Mouse (Mus musculus): ENCODE measurements at regions not wholly inside any gene's neighbourhood (a gene's known extent, or its start where the extent isn't known, plus 50 kb on each side); places are given as distances from the start of the nearest gene placed in this dataset.

DNA sequence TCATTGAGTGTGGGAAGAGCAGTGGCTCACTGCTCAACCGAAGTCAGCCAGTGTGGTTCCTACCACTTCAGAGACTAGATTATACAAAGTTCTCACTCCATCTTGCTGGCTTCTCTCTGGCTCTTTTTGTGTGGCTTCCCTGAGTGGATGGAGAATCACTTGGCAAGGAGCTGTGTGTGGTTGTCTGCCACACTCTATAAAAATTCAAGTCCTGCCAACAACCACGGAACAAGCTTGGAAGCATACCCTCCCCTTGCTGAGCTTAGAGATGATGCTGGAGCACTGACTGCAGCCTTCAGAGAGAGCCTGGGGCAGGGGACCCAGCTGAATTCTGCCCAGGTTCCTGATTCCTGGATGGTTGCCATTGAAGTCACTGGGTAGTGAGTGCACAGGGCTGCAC is 156.3 kb upstream of the Sall1 start:
- DNase-seq (ENCODE audit: low spot score in 2 of 2), result no peak

DNA sequence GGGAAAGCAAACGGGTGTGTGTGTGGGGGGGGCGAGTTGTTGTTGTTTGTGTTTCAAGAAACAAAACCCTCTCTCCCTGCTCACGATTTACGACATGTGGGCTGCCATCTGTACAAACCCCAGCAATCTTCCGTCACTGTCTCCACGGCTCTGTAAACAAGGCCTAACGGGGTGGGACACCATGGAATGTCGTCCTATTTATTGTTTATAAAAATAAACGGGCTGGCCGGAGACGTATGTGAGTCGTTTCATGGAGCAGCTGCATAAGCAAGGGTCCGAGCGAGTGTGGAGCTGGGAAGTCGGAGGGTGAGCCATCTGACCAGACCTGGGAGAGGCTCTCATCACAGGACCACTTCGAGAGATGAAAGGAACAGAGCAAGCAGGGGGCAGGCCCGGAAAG is 141.4 kb upstream of the Sall1 start:
- no peak for DNase-seq (ENCODE audit: low spot score in 2 of 2)

DNA sequence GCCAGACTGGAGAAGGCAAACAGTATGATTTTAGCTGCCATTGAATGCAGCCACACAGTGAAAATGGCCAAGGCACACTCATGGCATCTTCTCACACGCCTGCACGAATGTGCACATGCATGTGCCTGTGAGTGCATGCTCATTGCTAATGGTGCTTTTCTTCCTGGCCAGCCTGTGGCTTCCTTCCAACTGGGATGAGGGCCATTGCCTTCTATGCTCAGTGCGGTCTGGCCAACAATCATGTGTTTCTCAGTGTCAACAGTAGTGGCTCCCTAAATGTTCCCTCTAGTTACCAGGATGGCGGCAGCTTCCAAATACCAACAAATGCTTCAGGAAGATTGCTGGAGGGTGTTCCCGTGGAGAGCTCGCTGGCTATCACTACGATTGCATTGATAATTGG is 131.7 kb upstream of the Sall1 start:
- no peak for DNase-seq (ENCODE audit: low spot score in 2 of 2)

DNA sequence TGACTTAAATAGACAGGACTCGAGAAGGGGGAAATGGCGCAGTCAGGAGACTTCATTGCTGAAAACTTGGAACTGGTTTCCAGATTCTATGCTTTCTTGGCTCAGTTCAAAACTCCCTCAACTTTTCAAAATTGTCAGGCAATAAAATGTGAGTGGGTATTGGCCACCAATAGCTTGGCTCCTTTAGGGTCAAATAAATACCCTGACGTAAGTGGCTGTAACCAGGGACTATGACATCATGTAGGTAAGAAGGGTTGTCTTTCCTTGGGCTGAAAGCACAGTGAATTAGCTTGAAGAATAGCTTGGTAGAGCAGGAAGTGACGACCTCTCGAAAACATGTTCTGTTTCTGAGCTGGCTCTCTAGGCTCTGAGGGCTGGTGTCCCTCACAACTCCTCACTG is 127.6 kb upstream of the Sall1 start:
- no peak for DNase-seq (ENCODE audit: low spot score in 2 of 2)

DNA sequence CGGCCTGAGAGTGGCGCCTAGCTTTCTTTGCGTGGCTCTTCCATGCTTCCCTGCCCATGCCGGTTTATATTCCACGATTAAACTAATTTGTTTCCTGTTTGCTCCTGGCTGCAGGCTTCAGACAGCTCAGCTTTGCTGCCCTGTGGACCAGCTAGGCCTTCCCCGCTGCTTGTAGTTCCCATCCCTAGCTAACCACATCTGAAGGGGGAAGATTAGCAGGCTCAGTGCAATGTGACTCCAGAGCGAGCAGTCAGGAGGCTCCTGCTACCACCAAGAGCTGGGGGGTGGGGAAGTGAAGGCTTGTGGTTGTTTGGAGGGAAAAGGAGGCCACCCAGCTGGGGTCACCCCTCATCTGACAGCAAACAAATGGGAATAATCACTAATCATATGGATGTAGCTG is 125.5 kb upstream of the Sall1 start:
- DNase-seq (ENCODE audit: low spot score in 2 of 2), result no peak

DNA sequence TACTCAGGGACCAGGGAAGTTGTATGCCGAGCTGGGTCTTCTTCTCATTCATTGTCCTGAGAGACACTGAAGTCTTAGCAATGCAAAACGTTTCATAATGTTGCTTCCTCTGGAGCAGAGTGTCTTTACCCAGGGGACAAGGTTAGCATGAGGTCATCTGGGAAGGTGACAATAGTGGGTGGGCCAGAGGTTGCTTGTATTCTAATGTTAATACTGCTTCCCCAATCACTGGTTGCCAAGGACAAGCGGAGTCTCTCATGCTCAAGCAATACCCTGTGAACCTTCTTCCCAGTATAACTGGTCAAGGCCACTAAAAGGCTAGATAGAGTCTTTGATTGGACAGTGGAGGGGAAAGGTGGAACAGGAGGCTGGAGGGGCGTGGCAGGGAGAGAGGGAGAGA is 123.1 kb upstream of the Sall1 start:
- DNase-seq (ENCODE audit: low spot score in 2 of 2), result no peak

DNA sequence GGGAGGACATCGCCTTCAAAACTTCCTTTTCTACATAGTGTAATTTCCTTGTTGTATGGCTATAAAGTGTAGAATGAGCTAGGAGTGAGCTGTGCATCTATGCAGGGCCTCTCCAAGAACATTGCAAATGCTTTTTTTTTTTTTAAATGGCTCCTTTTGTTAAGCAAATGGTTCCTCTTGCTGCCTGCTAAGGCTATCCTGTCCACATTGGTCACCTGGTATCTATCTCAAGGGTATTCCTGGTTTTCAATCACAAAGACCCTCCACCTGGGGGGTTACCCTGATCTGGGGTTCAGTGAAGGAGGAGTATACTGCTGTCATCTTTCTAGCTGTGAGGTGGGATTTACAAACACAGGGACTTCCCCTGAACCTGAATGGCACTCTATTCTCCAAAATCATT is 112.9 kb upstream of the Sall1 start:
- no peak for DNase-seq (ENCODE audit: low spot score in 2 of 2)

DNA sequence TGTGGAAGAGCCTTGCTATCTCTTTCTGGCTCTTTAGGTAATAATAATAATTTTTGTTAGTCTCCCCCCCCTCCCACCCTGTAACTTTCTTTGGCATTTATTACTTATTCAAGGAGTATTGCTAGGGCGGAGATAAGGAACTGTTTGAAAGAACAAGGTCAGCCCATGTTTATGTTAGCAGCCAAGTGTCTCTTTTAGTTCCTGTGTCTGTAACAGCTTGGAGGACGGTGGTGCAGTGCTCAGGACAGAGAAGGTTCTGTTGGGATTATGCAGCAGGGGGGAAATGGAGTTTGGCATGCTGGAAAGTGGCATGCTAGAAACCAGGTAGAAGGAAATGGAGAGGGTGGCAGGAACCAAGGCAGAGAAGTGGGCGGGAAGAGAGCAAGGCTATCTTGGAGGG is 109.6 kb upstream of the Sall1 start:
- DNase-seq (ENCODE audit: low spot score in 2 of 2), result no peak

DNA sequence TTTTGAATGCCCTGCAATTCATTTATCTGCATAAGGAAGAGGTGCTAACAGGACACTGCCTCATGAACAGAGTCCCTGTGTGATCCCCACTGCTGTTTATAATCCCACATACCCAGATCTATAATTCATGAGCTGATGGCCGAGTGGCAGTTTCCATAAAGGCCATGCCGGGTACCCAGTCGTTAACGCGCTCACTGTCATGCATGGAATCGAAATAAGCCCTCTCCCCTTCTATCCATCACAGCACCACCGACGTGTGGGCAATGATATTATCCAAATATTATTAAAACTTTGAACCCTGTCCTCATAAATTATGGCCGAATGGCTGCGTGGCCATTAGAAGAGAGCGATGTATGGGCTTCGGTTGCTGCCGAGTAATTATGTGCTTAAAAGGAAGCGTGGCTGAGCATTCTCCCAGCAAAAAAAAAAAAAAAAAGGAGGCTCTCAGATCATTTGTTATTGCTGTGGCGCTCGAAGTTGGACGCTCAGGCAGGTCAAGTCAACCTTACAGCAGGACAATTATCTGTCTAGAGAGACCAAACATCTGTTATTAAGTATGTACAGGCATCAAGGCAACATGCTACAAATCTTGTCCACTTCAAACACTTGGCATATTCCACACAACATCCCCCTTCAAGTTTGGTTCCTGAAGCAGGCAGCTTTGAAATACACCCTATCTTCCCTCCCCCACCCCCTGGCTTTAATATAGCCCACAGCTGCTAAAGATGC is 109.1 kb upstream of the Sall1 start:
- no peak for DNase-seq (ENCODE audit: low spot score in 2 of 2)

DNA sequence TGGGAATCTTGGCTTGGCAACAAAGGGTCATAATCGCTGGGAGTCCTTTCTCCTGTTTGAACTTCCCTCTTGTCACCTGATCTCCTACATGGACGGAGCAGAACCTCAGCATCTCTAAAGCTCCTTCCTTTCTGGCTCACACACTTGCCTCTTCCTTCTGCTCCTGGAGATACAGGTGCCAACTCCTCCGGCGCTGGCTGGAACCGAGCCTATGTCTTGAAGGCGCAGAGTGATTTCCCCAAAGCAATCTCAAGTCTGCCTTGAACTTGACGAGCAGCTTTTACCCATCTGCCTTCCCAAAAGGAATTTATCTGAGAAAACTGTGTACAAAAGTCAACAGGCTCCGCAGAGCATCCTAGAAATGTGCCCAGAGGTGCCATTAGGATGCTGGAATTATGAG is 108.4 kb upstream of the Sall1 start:
- no peak for DNase-seq (ENCODE audit: low spot score in 2 of 2)

DNA sequence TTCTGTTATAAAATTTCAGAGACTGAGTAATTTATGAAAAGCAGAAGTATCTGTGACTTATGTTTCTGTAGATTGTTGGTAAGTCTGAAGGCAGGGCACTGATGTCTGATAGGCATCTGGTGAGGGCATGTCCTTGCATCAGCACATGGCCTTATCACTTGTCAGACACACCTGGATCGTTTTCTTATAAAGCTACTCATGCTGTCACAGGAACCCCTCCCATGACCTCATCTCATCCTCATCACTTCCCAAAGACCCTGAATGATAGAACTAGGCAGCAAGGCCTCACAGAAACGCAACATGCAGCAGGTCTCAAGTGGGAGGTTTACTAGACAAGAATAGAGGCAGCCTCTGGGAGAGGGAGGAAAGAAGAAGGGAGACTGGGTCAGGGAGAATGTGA is 107.0 kb upstream of the Sall1 start:
- no peak for DNase-seq (ENCODE audit: low spot score in 2 of 2)

DNA sequence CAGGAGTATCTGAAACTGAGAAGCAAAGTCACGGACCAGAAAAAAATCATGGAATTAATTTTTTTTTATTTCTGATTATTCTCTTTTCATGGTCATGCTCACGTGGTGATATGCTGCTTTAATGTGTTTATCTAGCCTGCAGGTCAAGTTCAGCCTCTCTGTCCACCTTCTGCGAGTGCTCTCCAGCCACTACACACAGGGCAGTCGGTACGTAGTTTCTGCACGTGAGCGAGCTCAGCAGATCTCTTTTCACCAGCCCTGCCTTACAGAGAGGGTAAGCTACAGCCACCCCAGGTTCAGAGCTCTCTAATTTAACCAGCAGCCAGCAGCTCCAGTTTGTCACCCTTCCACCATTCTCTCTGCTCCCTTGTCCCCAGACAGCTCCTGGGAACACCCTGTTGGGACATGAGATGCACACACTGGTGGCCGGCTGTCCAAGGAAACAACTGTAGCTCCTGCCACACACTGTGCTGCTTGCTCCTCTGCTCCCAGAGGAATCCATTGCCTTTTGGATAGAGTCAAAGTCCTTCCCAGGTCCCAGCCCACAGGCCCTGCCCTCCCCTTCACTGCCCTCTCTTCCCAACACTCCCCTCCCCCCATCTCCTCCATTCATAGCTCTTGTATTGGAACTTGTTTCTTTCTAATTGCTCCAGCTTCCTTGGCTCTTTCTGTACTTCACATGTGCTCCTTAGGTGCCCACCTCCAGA is 97.7 kb upstream of the Sall1 start:
- no peak for DNase-seq (ENCODE audit: low spot score in 2 of 2)

DNA sequence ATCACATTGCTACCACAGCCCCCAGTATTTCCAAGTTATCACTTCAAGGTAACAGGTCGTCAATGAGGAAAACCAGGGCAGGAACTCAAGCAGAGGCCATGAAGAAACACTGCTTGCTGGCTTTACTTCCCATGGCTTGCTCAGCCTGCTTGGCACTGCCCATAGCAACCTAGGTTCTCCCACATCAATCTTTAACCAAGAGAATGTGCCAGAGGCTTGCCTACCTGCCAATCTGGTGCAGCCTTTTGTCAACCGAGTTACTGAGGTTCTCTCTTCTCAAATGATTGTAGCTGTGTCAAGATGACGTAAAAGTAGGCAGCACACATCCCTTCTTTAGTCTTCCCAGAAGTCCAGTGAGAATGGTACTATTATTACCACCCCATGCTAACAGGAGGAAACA is 95.9 kb upstream of the Sall1 start:
- DNase-seq (ENCODE audit: low spot score in 2 of 2), result no peak

DNA sequence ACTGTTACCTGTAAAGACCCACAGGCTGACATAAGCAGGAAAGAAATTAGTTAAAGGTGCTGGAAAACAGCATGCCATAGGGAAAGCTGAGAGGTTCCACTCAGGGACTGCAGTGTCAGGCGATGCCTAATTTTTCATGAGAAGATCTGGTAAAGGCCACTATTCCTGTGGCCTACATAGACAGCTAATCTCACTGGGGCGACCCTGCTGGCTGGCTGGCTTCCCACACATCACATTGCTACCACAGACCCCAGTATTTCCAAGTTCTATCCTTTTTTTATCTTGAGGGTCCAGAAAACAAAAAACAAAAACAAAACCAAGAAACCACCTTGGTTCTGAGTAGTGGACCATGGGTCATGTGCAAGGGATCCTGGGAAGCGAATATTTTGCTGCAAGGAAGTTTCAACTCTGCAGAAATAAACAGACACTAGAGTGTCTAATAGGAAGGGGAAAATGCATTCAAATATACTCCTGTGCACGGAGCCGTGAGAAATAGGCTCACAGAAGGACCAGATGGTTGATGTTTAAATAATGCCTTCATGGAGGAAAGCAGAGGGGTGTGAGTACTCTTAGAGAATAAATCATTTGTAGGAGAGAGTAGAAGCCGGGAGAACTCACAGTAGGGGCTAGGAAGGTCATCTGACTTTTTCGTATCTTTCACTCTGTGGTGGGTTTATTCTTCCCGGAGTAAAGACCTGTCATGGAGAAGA is 94.6 kb upstream of the Sall1 start:
- peak in 1 of 2 experiments; percentile 25 for DNase-seq (ENCODE audit: low spot score in 2 of 2)

DNA sequence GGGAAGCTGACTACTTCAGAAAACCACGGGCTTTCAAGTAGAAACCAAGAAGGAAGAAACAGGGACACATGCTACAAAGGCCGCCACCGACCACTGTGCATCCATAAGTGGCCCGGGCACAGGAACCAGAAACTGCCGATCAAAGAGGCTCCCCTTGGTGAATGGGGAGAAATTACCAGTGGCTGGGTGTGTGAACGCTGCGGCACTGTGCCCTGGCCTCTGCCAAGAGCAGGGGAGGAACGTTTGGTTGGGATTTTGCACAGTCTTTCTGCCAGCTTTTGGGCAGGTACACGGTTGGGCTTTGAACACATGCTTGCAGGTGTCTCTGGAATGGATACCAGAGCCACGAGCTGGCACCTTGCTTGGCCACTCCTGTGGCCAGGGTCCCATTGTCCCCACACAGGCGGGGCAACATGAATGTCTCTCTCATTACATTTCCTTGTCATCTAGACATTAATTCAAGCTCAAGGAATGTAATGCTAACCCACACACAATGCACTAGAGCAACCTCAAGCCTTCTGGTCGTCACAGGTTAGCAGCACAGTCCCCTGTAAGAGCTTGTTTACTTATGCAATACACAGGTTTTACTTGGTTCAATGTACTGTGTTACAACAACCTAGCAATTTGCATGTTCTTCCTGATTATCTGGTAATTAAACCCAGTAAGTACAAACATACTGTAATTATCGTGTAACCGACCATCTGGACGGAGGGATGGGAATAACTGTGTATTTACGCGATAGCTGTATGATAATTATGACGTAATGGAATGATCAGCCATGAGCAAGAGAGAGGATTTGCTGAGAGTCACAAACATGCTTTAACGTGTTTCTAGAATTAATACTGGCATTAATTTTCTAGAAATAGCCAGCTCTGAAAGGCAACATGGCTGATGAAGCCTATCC is 90.9 kb upstream of the Sall1 start:
- DNase-seq (ENCODE audit: low spot score in 2 of 2), result peak in 1 of 2 experiments; percentile 45

DNA sequence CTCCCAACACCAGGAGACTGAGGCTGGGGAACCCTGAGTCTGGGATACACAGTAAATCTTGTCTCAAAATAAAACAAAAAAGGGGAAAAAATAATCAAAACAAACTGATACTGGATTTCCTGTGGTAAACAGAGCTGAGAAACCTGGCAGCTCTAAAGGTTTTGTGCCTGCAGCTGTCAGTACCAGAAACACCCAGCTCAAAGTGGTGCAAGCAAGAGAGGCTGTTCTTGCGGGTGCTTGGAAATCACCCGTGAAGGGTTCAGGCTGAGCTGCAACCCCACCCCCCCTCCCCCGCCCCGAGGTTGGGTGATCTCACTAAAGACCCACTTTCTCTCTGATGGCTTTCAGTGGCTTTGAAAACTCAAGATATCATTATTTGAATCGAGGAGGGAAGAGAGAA is 90.1 kb upstream of the Sall1 start:
- DNase-seq (ENCODE audit: low spot score in 2 of 2), result peak in 1 of 2 experiments; percentile 17

DNA sequence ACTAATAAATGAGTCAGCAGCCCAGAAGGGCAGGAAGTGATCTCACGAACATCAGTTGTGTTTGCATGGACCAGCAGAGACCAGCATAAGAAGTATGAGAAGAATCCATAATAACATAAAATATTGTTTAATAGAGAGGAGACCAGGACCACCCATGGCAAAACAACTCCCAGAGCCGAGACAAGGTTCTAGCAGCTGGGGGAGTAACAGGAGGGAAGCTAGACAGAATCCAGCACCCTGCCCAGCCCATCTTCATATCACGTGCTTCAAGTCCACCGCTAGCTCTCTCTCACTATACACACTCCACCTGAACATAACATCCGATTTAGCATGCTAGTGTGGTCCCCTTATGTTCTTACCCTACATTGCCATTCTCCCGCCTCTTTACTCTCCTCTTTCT is 77.1 kb upstream of the Sall1 start:
- no peak for DNase-seq (ENCODE audit: low spot score in 2 of 2)

DNA sequence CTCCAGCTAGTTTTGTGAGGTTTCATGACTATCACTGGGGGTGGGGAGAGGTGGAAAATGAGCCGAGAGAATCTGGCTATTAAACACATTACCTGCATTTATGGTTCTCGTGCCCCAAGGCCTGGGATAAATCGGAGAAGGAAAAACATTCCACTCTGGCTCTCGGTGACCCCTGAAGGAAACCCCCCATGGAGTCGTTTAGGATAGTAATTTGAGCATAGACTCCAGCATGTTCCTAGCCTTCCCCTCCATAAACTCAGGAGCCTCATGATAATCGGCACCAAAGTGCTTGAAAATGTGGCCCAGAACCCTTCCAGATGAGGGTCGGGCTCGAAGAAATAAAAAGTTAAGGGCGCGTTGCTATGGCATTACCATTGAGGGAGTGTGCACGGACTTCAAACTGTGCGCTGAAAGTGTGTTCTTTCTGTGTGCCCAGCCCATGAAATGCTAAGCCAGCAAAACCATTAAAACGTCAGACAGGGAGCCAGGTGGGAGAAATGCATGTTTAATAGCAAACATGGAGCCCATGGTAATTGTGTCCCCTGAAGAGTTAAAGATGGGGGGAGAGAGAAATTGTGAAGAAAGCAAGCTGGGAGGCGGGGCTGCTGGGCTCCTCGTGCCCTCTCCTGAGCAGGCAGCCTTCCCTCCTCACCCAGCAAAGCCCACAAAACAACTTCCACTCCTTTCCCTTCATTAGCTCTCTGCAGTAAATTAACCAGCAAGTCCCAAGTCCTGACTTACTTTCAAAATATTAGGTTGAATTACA is 64.1 kb upstream of the Sall1 start:
- DNase-seq (ENCODE audit: low spot score in 2 of 2), result no peak

DNA sequence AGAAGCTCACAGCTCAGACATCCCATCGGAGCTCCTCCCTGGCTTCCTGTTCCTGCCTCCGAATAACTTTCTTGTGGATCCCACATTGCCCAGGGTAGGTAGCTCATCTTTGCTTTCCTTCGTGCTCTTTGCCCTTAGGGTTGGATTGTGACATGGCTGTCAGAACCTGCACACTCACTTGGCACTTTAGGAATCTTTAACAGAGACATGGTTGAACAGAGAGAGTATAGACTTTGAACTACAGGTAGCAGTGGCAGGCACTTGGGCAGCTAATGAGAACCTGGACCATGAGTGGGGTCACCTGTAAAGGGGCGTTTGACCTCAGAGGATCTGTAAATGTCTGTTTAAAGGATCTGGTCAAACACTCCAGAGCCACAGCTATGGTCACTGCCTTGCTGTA is 62.4 kb upstream of the Sall1 start:
- DNase-seq (ENCODE audit: low spot score in 2 of 2), result no peak

DNA sequence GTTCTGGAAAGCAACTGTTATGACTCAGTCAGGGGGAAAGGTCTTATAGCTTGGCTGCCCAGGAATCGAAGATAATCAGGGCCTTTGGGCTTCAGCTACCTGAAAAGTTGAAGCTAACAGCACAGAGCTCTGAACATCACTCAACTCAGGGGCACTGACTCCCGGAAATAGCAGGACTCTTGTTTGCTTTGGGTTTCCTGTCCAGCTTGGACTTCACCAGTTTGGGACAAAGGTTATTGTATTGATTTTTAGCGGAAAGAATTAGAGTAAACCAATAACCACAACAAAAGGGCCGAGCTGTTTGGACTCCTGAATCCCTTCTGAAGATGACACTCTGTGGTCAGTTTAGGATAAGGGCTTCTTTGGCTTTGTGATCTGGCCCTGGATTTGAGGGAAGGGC is 53.4 kb upstream of the Sall1 start:
- DNase-seq (ENCODE audit: low spot score in 2 of 2), result no peak
